Mouse (Mus musculus) brain, adult 2 months (tissue): ENCODE results near the gene Scpep1.
"Not testable (repeated sequence)": the region's sequence is repeated elsewhere in the genome, so short reads cannot be mapped to it uniquely, and the experiment has no call there.

ENCODE experiments used
- DNase-seq: peaks from one replicate; pipeline ENCODE4 v3.0.0; 2011; ENCODE audit warnings: low read depth, low spot score

Gene Scpep1

DNA sequence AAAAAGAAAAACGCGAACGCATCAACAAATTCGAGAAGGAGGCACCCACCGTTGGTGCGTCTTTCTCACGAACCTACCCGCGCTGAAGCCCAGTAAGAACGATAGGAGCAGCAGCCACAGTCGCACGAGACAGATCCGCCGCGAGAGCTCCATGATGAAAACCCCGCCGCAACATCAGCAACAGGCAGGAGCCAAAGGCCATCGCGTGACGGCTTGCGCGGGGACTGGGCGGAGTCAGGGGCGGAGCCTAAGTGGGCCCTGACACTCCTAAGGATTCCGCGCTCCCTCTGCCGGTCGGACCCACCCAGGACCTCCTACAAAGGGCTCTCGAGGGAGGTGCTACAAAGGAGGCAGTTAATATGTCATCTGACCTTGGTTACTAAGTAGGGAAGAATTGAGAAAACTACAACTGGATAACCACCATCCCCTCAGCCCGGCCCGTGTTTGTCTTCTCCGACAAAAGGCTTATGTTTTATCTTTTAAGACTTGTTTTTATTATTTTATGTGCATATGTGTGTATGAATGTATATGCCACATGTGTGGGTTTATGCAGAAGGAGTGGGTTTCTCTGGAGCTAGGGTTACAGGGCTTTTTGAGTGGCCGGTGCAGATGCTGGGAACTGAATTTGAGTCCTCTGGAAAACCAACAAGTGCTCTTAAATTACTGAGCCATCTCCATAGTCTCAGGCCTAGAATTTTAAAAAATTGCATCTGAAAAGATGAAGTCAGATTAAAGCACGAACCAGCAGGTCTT, at the start of gene Scpep1:
TSS of gene Scpep1 (minus strand) at position 249 of the 753 bp plus-strand sequence.
- peak; percentile 98 for DNase-seq

DNA sequence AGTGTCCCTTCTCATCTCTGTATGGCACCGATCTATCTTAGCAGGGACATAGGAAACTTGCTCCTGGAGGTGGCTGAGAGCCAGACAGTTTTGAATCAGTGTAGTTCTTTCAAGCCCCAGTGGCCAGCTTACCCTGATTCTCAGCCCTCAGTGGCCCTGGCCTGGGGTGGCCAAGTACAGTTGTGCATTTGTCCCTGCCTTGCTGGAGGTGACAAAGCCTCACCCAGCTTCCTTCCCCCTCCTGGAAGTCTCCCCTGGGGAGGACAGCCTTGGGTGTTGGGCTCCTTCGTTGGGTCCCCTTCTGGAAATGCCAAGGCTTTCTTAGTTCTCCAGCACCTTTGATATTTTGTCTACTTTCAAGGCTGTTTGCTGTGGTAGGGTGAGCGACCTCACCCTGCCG, 48.5 kb upstream of the Scpep1 start:
- DNase-seq = no peak

DNA sequence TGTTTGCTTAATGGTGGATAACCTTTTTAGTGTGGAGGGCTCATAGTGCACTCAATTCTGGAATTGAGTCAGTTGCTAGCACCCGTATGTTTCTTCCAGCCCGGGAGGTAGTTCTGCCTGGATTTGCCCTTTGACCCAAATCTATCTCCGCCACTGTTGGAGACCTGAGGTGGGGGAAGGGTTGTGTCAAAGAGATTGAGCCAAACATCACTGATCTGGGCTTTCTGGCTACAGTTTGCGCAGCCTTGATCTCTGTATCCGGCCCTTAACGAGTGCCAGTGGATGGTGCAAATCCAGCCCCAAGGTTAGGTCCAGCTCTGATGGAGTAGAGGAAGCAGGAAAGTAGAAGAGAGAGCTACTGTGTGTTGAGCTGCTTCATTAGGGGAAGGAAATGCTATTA, 47.8 kb upstream of the Scpep1 start:
- no peak for DNase-seq

DNA sequence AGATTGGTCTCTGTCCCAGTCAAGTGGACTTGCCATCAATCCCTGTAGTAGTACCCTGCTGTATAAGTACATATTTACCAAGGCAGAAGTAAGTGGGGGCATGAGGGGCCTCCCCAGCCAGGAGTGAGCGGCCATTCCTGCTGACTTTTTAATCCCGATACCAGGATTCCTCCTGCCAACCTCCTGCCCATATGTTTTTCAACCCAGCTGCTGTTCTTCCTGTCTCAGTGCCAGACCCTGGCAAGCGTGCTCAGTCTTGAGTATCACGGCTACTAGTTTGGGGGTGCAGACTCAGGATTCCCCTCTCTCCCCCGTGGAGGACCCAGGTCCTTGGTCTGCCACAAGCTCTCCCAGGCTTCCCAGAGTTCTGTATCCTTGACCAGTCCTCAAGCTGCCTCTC, 47.4 kb upstream of the Scpep1 start:
- DNase-seq = no peak

GRCm38 (mm10) chr11:89002068-89002467, 46.8 kb upstream of the Scpep1 start:
- no peak for DNase-seq

DNA sequence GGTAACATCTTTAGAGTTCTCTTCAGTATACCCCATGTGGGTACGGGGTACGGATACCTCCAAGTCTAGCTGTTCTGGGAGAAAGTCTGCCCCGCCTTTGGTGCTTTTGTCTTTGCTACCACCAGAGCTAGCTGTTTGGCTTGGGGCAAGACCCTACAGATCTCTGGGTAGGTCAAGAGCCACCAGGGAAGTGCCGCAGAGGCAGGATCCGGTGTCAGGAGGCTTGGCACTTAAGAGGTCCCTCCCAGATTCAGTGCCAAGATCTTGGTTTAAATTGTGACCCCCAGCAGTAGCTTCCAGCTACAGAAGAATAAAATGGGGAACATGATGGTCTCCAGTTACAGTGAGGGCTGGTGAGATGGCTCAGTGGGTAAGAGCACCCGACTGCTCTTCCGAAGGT, 46.3 kb upstream of the Scpep1 start:
- no peak for DNase-seq

DNA sequence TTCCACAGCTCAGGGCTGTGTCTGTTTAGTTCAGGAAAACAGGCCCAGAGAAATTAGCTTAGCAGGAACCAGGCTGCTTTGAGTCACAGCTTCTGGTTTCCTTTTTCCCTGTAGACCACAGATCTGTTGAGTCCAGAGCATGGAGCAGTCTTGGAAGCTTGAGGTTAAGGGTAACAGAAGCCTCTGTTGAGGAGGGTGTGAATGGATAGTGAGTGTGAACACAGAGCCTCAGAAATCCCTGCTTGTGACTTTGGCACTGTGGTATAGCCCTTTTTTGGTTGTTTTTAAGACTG, 45.2 kb upstream of the Scpep1 start:
- no peak for DNase-seq

GRCm38 (mm10) chr11:88999723-89000526, 44.7 kb upstream of the Scpep1 start:
- no peak for DNase-seq

GRCm38 (mm10) chr11:88998974-88999722, 43.9 kb upstream of the Scpep1 start, which contains the start of gene Trim25:
Gene Trim25, plus strand, starts transcription at chr11:88999376.
- peak; percentile 78 for DNase-seq

DNA sequence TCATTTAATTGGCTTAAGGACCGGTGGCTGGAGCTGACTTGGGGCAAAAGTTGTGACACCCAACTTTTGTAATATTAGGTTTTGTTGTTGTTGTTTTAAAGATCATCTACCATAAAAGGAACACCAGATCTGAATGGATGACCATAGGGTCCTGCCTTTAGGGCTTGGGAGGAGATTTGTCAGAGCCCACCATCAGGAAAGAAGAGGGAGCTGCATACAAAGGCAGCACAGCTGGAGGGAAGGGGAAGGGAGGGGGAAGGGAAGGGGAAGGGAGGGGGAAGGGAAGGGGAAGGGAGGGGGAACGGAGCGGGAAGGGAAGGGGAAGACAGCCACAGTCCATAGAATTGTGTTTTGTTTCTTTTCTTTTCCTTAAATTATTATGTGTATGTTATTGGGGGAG, 43.1 kb upstream of the Scpep1 start:
- no peak for DNase-seq

DNA sequence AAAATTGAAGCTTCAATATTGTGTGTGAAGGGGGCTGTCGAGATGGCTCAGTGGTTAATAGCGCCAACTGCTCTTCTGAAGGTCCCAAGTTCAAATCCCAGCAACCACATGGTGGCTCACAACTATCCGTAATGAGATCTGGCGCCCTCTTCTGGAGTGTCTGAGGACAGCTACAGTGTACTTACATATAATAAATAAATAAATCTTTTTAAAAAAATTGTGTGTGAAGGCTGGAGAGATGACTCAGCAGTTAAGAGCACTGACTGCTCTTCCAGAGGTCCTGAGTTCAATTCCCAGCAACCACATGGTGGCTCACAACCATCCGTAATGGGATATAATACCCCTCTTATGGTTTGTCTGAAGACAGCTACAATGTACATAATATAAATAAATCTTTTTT, 42.1 kb upstream of the Scpep1 start:
- not testable (repeated sequence) for DNase-seq

GRCm38 (mm10) chr11:88996427-88996826, 41.2 kb upstream of the Scpep1 start:
- DNase-seq = peak; percentile 12

DNA sequence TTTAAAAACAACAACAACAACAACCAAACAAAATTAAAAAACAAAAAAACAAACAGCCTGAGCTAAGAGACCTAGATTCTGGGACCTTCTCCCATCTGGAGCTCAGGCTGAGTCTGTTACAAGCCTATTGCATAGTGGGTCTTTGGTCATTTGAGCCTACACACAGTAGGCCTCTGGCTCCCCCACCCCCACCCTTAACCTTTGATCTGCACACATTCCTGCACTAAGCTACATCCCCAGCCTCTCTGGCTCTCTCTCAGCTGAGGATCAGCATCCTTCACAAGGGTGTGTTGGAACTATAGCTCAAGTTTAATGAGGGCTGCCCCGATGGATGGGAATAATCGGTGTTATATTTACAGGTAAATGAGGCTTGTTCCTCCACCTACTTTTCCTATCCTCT, 40.4 kb upstream of the Scpep1 start:
- DNase-seq = no peak

GRCm38 (mm10) chr11:88994492-88994891, 39.2 kb upstream of the Scpep1 start:
- no peak for DNase-seq

DNA sequence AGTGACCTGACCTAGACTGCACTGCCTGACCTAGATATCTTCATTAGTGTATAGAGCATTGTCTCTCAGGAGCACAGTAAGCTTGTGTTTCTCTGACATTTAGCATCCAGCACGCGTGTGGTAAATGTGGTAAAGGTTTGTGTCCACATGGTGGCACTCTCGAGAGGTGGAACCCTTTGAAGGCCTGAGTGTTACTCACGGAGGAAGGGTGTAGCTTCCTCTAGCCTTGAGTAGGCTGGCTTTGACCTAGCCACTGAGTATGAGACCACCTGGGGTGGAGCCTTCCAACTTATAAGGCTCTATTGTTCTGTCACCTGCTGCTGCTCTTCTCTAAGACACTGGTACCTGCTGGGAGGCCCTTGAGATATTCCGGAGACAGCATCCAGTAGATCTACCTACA, 38.4 kb upstream of the Scpep1 start:
- DNase-seq = peak; percentile 64

GRCm38 (mm10) chr11:88993186-88993585, 37.9 kb upstream of the Scpep1 start:
- no peak for DNase-seq

- DNase-seq = no peak
Measured at GRCm38 (mm10) chr11:88989530-88989929, 34.3 kb upstream of the Scpep1 start.

DNA sequence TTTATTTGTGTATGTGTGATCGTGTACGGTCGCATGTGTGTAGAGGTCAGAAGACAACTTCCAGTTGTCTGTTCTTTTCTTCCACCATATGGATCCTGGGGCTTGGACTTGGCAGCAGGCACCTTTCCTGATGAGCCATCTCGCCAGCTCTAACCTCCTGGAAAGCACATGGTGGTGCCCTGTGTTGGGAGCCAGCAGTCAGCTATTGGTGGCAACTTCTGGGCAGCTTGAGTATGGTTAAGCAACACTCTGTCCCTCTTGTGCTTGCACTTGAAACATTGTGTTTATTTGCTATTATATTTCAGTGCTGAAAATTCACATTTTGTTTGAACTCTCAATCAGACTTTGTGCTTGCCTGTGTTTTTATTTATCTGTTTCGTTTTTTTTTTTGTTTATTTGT, 33.7 kb upstream of the Scpep1 start:
- no peak for DNase-seq

DNA sequence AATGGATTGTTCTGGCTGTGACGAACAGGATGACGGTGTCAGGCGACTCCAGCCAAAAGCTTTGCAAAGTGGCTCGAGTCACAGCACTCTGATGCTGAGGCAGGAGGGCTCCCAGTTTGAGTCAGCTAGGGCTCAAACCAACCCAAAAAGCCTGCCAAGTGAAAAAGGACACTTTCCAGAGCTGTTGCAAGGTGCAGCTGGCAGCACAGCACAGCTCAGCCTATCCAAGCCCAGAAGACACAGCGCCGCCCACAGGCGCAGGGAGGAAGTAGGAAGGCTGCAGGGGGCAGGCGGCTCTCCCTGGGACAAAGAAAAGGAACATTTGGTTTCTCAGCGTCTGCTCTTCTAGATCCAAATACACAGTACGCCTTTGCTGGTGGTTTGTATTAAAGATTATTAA, 31.4 kb upstream of the Scpep1 start:
- DNase-seq = no peak

DNA sequence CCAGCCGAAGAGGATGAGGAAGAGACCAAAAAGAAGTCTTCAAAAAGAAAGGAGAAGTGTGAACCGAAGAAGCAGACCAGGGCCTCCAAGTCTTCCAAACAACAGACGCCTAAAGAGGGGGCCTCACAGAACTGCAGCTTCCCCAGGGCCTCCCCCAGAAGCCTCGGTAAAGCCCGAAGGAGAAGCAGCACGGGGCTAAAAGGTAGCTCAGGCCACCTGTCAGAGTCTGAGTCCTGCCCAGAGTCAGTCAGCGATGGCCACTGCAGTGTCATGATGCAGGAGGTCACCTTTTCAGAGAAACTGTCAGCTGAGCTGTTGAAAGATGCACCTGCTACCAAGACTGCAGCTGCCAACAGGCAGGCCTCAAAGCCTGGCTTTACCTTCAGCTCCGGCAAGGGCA, 26.1 kb upstream of the Scpep1 start:
- DNase-seq = no peak

DNA sequence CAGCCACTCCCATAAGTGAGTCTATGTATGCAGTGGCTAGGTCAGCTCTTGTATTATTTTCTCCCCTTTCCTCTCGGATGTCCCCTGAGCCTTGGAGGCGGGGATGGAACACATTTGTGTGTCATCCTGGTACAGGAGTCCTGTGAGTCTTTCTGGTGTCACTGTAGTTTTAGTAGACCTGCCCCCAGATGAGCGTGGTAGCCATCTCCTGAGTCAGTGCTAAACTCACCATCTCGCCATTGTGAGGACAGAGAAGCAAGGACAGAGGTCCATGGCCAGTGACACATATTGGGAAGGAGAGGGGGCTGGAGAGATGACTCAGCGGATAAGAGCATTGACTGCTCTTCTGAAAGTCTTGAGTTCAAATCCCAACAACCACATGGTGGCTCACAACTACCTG, 21.9 kb upstream of the Scpep1 start:
- DNase-seq = no peak

GRCm38 (mm10) chr11:88976320-88976719, 21.1 kb upstream of the Scpep1 start:
- no peak for DNase-seq
